Mouse (Mus musculus): ENCODE data around the gene Ppp1r12c. TPM values are rescaled to one million over a fixed set of nuclear protein-coding genes. Genes with fewer than 3 reads are reported as not detected.
A peak's percentile ranks its signal among the peaks of the same experiment; 100 is the strongest.
"Not testable (repeated sequence)": the region's sequence is repeated elsewhere in the genome, so short reads cannot be mapped to it uniquely, and the experiment has no call there.

The Ppp1r12c gene
- polyA plus RNA-seq, 1 experiment = 58.0 TPM

- TF ChIP-seq CTCF (IDR thresholded peaks at IDR 0.05; ENCODE audit: extremely low read depth, insufficient read length, insufficient replicate concordance, low read depth, low read length) = peak; percentile 56; the same call in 1 of the 2 replicates
- not testable (repeated sequence) for H3K27me3 ChIP-seq (ENCODE audit: control insufficient read depth, insufficient read depth, low read length); H3K27ac ChIP-seq (ENCODE audit: insufficient read depth, low read depth, low read length); H3K4me1 ChIP-seq (ENCODE audit: control insufficient read depth, insufficient read depth, insufficient read length, low read length); H3K36me3 ChIP-seq (ENCODE audit: control insufficient read depth, insufficient read depth, low read length); H3K4me3 ChIP-seq (ENCODE audit: low read depth, low read length)
- WGBS = 53% methylated on average over 15 of the region's 15 CpGs
Observed at GRCm38 (mm10) chr7:4524212-4524922, 22.9 kb upstream of the Ppp1r12c start, which contains the start of gene Tnni3. Tnni3 (minus strand) TSS chr7:4524229.

- Histone ChIP-seq H3K4me3 (ENCODE audit: low read depth, low read length) (no peak overlapping the region), H3K27ac (ENCODE audit: insufficient read depth, low read depth, low read length) (no peak overlapping the region), H3K4me1 (ENCODE audit: control insufficient read depth, insufficient read depth, insufficient read length, low read length) (peaks cover 2% of the 10 kb centered on the region; the same call in 1 of the 2 replicates), H3K36me3 (ENCODE audit: control insufficient read depth, insufficient read depth, low read length) (no peaks in the 10 kb centered on the region), H3K27me3 (ENCODE audit: control insufficient read depth, insufficient read depth, low read length) (peaks cover 7% of the 10 kb centered on the region)
- 88% methylated on average over 33 of the region's 33 CpGs for WGBS
- no peak for TF ChIP-seq CTCF (IDR thresholded peaks at IDR 0.05; ENCODE audit: extremely low read depth, insufficient read length, insufficient replicate concordance, low read depth, low read length)
- no peak for TF ChIP-seq POLR2A (IDR thresholded peaks at IDR 0.05; ENCODE audit: low read depth, low read length)
Observed at GRCm38 (mm10) chr7:4523205-4524130, 22.0 kb upstream of the Ppp1r12c start.

- no peak overlapping the region for H3K27ac ChIP-seq (ENCODE audit: insufficient read depth, low read depth, low read length)
- peaks cover 7% of the 10 kb centered on the region for H3K27me3 ChIP-seq (ENCODE audit: control insufficient read depth, insufficient read depth, low read length)
- H3K4me1 ChIP-seq (ENCODE audit: control insufficient read depth, insufficient read depth, insufficient read length, low read length) = peaks cover 2% of the 10 kb centered on the region; the same call in 1 of the 2 replicates
- H3K4me3 ChIP-seq (ENCODE audit: low read depth, low read length) = no peak overlapping the region
- TF ChIP-seq POLR2A (IDR thresholded peaks at IDR 0.05; ENCODE audit: low read depth, low read length) (no peak), CTCF (IDR thresholded peaks at IDR 0.05; ENCODE audit: extremely low read depth, insufficient read length, insufficient replicate concordance, low read depth, low read length) (no peak)
- no peaks in the 10 kb centered on the region for H3K36me3 ChIP-seq (ENCODE audit: control insufficient read depth, insufficient read depth, low read length)
- WGBS = 42% methylated on average over 6 of the region's 6 CpGs
Observed at GRCm38 (mm10) chr7:4522292-4522691, 20.8 kb upstream of the Ppp1r12c start.

- H3K36me3 ChIP-seq (ENCODE audit: control insufficient read depth, insufficient read depth, low read length) = no peaks in the 10 kb centered on the region
- H3K27ac ChIP-seq (ENCODE audit: insufficient read depth, low read depth, low read length) = no peak overlapping the region
- peaks cover 7% of the 10 kb centered on the region for H3K27me3 ChIP-seq (ENCODE audit: control insufficient read depth, insufficient read depth, low read length)
- TF ChIP-seq CTCF (IDR thresholded peaks at IDR 0.05; ENCODE audit: extremely low read depth, insufficient read length, insufficient replicate concordance, low read depth, low read length) (no peak), POLR2A (IDR thresholded peaks at IDR 0.05; ENCODE audit: low read depth, low read length) (no peak)
- 32% methylated on average over 32 of the region's 32 CpGs for WGBS
- H3K4me3 ChIP-seq (ENCODE audit: low read depth, low read length) = no peak overlapping the region
- no peaks in the 10 kb centered on the region for H3K4me1 ChIP-seq (ENCODE audit: control insufficient read depth, insufficient read depth, insufficient read length, low read length)
Observed at GRCm38 (mm10) chr7:4521231-4522003, 19.9 kb upstream of the Ppp1r12c start.

GRCm38 (mm10) chr7:4518487-4518886, 17.0 kb upstream of the Ppp1r12c start:
- TF ChIP-seq POLR2A (IDR thresholded peaks at IDR 0.05; ENCODE audit: low read depth, low read length) (no peak), CTCF (IDR thresholded peaks at IDR 0.05; ENCODE audit: extremely low read depth, insufficient read length, insufficient replicate concordance, low read depth, low read length) (no peak)
- no peaks in the 10 kb centered on the region for H3K4me1 ChIP-seq (ENCODE audit: control insufficient read depth, insufficient read depth, insufficient read length, low read length)
- H3K27me3 ChIP-seq (ENCODE audit: control insufficient read depth, insufficient read depth, low read length) = peaks cover 7% of the 10 kb centered on the region
- H3K27ac ChIP-seq (ENCODE audit: insufficient read depth, low read depth, low read length) = no peak overlapping the region
- H3K4me3 ChIP-seq (ENCODE audit: low read depth, low read length) = no peak overlapping the region
- WGBS = 79% methylated on average over 1 of the region's 1 CpGs
- no peaks in the 10 kb centered on the region for H3K36me3 ChIP-seq (ENCODE audit: control insufficient read depth, insufficient read depth, low read length)

GRCm38 (mm10) chr7:4516332-4517050, 15.0 kb upstream of the Ppp1r12c start, which contains the start of gene Tnnt1:
Tnnt1 (minus strand) TSS chr7:4516382.
- 30% methylated on average over 4 of the region's 4 CpGs for WGBS
- Histone ChIP-seq H3K36me3 (ENCODE audit: control insufficient read depth, insufficient read depth, low read length) (no peaks in the 10 kb centered on the region), H3K4me3 (ENCODE audit: low read depth, low read length) (no peak within 1 kb of the TSS), H3K4me1 (ENCODE audit: control insufficient read depth, insufficient read depth, insufficient read length, low read length) (no peaks in the 10 kb centered on the region), H3K27ac (ENCODE audit: insufficient read depth, low read depth, low read length) (no peak within 1 kb of the TSS), H3K27me3 (ENCODE audit: control insufficient read depth, insufficient read depth, low read length) (peaks cover 3% of the 10 kb centered on the region; the same call in 1 of the 2 replicates)
- TF ChIP-seq POLR2A (IDR thresholded peaks at IDR 0.05; ENCODE audit: low read depth, low read length) (no peak), CTCF (IDR thresholded peaks at IDR 0.05; ENCODE audit: extremely low read depth, insufficient read length, insufficient replicate concordance, low read depth, low read length) (no peak)
